Mouse (Mus musculus) brain, adult 2 months (tissue): ENCODE results near the gene Polr3a.

ENCODE experiments used
- DNase-seq: peaks from one replicate; pipeline ENCODE4 v3.0.0; 2011; ENCODE audit warnings: low read depth, low spot score

The Polr3a gene

DNA sequence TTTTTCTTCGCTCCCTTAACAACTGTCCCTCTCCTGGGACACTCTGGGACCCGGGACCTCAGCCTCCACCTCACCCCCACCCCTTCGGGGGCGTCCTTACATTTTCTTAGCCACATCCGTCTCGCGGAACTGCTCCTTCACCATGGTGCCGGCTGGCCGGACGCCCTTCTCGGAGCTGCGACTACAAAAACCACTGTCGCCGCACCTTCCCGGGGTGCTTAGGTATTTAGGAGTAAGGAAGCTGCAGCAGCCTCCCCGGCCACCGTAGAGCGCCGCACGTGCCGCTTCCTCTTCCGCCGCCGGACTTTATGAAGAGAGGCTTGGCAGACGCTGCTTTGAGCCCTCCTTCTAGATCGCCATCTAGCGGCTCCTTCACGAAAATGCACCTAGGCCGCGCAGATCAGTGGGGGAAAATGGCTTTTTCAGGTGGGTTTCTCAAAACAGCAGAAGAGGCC is at the start of gene Polr3a, which contains the start of gene Rps24:
TSS of gene Polr3a (minus strand) at position 286 of the 455 bp plus-strand sequence.
TSS of gene Rps24 (plus strand) at position 353 of the 455 bp plus-strand sequence.
- peak; percentile 98 for DNase-seq

GRCm38 (mm10) chr14:24534865-24535545 is 48.1 kb upstream of the Polr3a start:
- peak; percentile 47 for DNase-seq

- peak; percentile 31 for DNase-seq
These were observed 43.4 kb upstream of the Polr3a start for GRCm38 (mm10) chr14:24530228-24530627.

GRCm38 (mm10) chr14:24526440-24526839 is 39.6 kb upstream of the Polr3a start:
- no peak for DNase-seq

DNA sequence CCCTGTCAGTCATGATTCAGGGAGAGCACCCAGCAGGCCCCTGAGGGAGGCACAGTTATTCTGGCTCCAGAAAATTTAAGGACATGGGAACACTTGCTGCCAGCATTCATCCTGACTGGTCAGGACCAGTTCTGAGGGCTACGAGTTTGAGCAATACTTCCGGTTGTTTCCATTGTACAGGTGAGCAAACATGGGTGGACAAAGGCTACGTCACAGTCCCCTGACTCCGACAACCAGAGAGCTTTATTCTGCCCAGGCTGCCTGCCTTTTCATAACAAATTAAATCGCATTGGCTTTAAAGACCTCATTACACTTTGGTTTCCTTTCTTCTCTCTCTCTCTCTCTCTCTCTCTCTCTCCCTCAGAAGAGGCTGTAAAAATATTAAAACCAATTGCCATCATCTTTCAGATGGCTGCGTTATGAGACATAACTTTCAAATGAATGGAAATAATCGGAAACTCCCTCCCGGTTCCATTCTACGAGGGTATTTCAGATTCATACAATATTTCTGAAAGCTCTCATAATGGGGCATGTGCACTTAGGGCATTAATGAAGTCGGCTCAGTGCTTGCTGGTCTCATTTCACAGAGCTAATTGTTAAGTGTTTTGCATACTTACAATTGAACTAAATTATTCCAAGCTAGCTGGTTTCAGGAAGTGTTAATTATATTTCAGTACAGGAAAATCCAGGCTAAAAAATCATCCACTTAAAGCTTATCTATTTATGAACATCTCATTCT is 39.0 kb upstream of the Polr3a start:
- no peak for DNase-seq

DNA sequence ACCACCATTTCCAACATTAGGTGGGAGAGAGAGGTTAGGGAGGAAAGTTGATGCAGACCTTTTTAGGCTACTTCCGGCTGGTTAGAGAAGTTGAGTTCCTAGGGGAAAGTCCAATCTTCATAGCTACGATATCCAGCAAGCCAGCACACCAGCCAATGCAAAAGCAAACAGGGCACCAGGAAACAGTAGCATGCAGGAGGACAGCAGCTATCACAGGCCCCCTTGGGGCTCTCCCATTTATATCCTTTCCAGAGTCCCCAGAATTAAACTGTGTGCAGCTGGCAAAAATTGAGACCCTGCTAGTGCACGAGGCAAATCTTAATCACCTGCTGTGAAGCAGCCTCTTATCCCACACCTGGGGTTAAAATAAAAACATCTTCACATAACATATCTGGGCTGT is 38.3 kb upstream of the Polr3a start:
- DNase-seq, result no peak

DNA sequence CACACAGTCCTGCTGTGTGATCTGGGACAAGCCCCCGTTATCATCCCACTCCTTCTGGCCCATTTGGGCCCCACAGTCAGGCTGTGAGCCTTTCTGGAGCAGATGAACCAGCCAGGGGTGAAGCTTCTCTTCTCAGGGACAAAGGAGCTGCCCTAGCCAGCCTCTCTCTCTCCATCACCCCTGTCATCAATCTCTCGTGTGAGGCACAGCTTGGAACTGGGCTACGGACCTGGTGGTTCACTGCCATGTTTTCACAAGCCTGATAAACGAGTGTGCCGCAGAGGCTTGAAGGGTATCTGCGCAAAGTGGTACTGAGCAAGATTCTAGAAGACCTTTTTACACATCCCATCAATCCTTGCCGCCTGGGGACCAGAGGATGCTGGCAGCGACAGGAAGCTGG is 34.7 kb upstream of the Polr3a start:
- DNase-seq, result no peak

GRCm38 (mm10) chr14:24512527-24513161 is 25.8 kb upstream of the Polr3a start:
- DNase-seq, result no peak

- DNase-seq, result no peak
These were observed 23.8 kb upstream of the Polr3a start for GRCm38 (mm10) chr14:24510679-24511078.

DNA sequence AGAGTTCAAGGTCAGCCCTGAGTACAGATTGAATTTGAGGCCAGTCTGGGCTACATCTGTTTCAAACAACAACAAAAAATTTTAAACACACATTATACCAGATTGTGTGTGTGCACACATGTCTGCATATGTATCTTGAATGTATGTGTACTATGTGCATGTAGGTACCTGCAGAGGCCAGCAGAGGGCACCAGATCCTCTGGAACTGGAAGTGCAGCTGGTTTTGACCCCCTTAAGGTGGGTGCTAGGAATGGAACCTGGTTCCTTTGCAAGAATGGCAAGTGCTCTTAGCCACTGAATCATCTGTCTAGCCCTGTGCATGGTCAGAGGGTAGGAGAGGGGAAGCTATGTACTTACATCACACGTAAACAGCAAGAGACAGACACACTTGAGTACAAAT is 23.4 kb upstream of the Polr3a start:
- DNase-seq, result no peak

- no peak for DNase-seq
These were observed 22.7 kb upstream of the Polr3a start for GRCm38 (mm10) chr14:24509557-24509956.

DNA sequence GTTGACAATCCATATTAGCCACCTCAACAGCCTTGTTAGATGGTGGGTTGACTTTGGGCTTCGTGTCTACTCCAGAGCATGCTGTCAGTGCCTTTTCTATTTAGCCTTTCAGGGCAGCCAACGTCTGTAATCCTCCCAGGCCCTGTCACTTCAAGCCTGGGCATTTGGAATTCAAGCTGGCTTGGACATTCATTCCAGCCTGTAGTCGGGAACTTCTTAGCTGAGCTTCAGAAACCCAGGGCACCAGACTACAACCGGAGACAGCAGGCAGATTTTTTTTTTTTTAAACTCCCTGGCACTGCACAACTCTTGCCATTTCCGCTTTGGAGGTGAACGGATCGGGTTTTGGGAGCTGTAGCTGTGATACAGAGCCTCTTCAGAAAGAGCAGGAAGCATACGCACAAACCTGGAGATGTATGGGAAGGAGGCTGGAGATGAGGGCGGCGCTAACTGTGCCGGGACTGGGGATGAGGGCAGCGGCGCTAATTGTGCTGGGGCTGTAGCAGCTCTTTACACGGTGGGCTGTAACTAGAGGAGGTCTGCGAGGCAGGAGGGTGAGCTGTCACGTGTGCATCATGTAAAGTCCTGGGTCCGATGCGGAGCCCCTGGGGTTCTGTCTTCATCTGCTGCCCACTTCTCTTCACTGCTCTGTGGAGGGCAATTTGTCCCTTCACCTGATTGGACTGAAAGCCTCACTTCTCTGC is 21.4 kb upstream of the Polr3a start:
- DNase-seq, result peak; percentile 47

- no peak for DNase-seq
These were observed 20.7 kb upstream of the Polr3a start for GRCm38 (mm10) chr14:24507452-24508069.

DNA sequence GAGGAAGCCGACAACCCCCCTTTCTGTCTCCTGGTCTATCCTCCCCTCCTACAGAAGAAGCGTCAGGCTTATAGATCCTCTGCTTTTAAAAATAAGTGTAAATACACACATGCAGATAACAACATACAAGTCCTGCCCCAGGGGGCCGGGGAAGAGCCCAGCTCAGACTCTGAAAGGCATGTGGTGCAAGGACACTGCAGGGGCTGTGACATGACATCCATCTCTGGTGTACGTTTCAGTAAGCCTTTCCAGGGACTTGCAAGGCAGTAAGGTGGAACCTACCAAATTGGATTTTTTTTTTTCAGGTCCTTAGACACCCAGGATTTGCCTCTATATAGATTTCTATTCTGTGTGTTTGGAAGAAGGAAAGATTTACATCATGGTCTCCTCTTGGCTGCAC is 14.4 kb upstream of the Polr3a start:
- DNase-seq, result no peak

GRCm38 (mm10) chr14:24500845-24501186 is 14.0 kb upstream of the Polr3a start:
- no peak for DNase-seq

DNA sequence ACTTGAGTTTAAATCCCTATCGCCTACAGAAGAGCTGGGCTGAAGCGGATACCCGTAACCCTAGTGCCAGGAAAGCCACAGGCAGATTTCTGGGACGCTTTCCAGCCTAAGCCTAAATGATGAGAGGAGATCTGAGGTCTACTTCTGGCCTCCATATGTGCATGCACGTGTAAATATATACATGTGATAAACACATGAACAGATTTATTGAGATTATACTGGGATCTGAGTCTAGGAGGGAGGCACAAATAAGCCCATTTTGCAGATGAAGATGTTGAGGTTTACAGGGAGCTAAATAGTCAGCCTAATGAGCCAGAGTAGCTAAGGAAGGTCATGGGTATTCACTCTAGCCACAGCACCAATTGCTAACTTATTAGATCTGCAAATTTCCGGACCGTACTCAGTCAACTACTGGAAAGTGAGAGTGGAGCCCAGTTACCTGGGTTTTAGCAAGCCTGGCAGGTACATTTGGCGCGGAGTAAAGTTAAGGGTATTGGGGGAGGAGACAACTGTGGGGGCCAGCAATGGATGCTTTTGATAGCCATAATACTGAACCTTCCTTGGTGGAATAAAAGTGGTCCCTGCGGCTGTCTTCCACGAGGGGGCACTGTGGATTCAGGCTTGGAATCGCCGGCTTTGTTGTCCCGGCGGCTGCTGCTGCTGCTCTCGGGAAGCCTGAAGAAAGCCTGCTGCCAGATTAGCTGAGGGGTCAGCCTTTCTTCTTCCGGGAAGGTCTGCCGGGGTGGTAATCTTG is 13.4 kb upstream of the Polr3a start:
- DNase-seq, result peak; percentile 92

DNA sequence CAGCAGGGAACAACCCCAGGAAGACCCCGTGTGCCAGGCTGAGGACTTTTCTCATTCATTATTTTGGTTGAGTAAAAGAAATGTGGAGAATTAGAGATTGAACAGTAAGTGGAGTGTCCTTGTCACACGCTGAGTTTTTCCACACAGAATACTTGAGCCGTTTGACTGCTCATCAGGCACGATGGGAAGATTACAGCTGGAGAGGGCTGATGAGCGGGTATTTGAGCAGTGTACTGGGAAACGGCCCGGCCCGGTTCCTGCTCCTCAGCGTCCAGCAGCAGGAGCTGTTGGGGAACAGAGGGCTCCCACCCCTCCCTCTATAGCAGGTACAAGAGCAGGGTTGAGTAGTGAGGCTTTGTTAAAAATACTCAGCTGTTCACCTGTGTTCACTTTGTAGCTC is 12.6 kb upstream of the Polr3a start:
- no peak for DNase-seq

DNA sequence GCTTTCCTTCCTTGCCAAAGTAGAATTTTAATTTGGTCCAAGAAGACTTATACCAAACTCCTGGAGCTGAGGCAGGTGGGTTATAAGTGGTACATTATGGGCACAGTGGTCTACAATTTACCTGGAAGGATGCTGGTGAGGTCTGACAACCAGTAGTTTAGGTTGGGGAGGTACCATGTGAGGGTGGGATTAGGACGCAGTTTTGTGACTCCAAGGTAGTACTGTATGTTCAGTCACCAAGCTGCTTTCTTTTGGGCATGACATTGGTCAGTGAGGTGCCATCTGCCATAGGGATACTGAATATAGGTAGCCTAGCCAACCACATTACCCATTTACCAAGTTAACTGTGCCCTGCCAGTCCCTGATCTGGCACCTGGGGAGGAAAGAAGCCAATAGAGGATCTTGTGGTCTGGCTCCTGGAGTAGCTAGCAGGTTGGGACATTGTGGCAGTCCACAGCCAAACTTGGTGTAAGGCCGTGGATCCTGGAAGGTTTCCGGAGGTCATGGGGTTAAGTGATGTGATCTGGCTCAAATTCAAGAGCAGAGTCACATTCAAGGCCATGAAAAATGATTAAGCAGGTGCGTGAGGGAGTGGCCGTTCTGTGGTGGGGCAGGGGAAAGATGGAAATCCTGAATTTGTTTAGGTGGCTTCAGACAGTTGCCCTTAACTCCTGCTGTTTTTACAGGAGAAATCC is 11.8 kb upstream of the Polr3a start:
- DNase-seq, result peak; percentile 39

DNA sequence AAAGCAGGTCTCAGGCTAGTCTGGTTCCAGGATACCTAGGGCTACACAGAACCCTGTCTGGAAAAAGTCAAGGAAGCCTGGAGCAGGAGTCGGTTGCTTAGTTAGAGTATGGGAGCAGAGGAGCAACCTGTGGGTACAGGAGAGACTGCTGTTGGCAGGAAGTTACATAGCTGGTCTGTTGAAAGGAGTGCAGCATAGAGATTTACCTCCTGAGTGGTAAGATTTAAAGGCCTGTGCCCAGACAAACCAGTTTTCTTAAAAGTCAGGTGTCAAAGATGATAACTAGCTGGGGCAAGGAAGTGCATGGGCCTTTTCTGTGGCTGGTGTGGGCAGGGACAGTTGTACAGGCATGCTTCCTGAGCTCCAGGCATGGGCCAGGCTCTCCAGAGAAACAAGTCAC is 10.6 kb upstream of the Polr3a start:
- DNase-seq, result no peak

GRCm38 (mm10) chr14:24496507-24496906 is 9.6 kb upstream of the Polr3a start:
- no peak for DNase-seq
